Mouse (Mus musculus) heart, embryonic 12.5 days (tissue): ENCODE measurements at regions not wholly inside any gene's neighbourhood (a gene's known extent, or its start where the extent isn't known, plus 50 kb on each side); places are given as distances from the start of the nearest gene placed in this dataset.
"Not testable (repeated sequence)": the region's sequence is repeated elsewhere in the genome, so short reads cannot be mapped to it uniquely, and the experiment has no call there.

Source experiments
- ATAC-seq: fragments of 200-750 bp; cut with Nextera tagmentation; 2 replicates; pipeline ENCODE4 v1.8.0; 2017; ENCODE audit warnings: moderate TSS enrichment, moderate library complexity; ENCODE audit not compliant: insufficient number of reproducible peaks, low FRiP score
- H3K27ac ChIP-seq: fragments of 300-500 bp; sonication (generic); 2 replicates; pipeline ENCODE4 v1.5.1; 2016; ENCODE audit warnings: mild to moderate bottlenecking, moderate library complexity; ENCODE audit not compliant: poor library complexity, severe bottlenecking
- H3K27me3 ChIP-seq: fragments of 300-500 bp; sonication (generic); replicated peaks from 2 replicates; pipeline ENCODE4 v1.6.1; 2016; ENCODE audit warnings: mild to moderate bottlenecking, moderate library complexity
- H3K36me3 ChIP-seq: fragments of 300-500 bp; sonication (generic); 2 replicates; pipeline ENCODE4 v1.6.1; 2016; ENCODE audit warnings: mild to moderate bottlenecking, moderate library complexity
- H3K4me1 ChIP-seq: fragments of 300-500 bp; sonication (generic); replicated peaks from 2 replicates; pipeline ENCODE4 v1.6.1; 2016; ENCODE audit warnings: mild to moderate bottlenecking
- H3K4me2 ChIP-seq: fragments of 300-500 bp; sonication (generic); 2 replicates; pipeline ENCODE4 v1.6.1; 2016; ENCODE audit warnings: mild to moderate bottlenecking, moderate library complexity
- H3K4me3 ChIP-seq: fragments of 300-500 bp; sonication (generic); 2 replicates; pipeline ENCODE4 v1.5.1; 2016; ENCODE audit warnings: mild to moderate bottlenecking
- H3K9ac ChIP-seq: fragments of 300-500 bp; sonication (generic); 2 replicates; pipeline ENCODE4 v1.6.1; 2016; ENCODE audit warnings: mild to moderate bottlenecking, moderate library complexity
- H3K9me3 ChIP-seq: fragments of 300-500 bp; sonication (generic); replicated peaks from 2 replicates; pipeline ENCODE4 v1.6.1; 2016; ENCODE audit warnings: mild to moderate bottlenecking, moderate library complexity
- WGBS: fragments of 180-500 bp; shearing (Covaris S2); methylation state at CpG from one replicate; pipeline ENCODE4 v1.1.7; 2016; 5-methylcytosine and 5-hydroxymethylcytosine counted together

DNA sequence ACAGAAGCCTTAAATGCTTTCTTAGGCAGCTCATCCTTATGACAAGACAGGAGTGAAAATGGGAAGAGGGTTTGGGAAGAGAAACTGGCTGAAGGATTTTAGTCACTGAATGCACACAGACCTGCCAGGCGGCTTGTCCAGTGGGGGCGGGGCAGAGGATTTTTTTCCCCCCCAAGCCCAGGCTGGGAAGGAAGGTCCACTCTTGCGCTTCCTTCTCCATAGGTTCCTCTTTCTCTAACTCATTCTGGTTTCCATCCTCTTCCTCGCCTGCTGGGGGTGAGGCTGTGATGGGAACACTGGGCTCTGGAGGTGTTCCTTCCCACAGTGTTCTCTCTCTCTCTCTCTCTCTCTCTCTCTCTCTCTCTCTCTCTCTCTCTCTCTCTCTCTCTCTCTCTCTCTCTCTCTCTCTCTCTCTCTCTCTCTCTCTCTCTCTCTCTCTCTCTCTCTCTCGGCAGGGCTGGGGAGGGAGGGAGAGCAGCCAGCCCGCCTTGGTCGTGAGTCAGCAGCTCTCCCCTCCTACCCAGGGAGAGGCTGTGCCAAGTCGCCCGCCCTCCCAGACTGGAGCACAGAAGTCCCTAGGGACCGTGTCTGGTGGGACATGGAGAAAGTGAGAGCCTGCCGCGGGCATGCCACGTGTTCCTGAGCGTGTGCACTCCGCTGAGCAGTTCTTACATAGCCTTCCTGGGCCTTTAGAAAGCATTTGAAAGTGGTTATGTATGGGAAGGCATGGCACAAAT, 150.0 kb downstream of the Kcnrg start:
- peak; percentile 79 for ATAC-seq
- Histone ChIP-seq H3K27ac (no peak overlapping the region), H3K9ac (peak overlapping the region; percentile 61), H3K4me1 (peaks cover 11% of the 10 kb centered on the region; the same call in 1 of the 2 replicates), H3K4me2 (peak overlapping the region; percentile 64), H3K36me3 (no peaks in the 10 kb centered on the region), H3K27me3 (peaks cover 11% of the 10 kb centered on the region; the same call in 1 of the 2 replicates), H3K9me3 (no peaks in the 10 kb centered on the region), H3K4me3 (peak overlapping the region; percentile 28)
- 7% methylated on average over 13 of the region's 15 CpGs for WGBS

DNA sequence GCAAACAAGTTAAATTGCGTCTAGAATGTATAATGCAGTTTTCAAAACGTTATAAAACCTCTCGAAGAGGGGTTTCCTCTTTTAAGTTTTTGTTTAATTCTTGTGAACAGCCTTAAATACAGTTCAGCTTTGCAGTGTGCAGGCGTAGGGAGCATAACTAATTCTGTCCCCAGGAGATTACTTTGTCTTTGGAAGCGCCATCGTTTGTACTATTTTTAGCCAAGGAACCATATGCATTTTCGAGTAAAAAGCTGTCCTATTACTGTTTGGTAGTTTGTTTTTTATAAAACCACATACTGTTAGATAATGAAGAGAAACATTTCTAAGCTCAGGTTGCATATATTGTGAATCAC, 150.5 kb downstream of the Kcnrg start:
- Histone ChIP-seq H3K4me2 (peak overlapping the region; percentile 64), H3K27ac (no peak overlapping the region), H3K9ac (no peak overlapping the region), H3K9me3 (no peaks in the 10 kb centered on the region), H3K27me3 (peaks cover 11% of the 10 kb centered on the region; the same call in 1 of the 2 replicates), H3K4me3 (peak overlapping the region; percentile 28), H3K36me3 (no peaks in the 10 kb centered on the region), H3K4me1 (peaks cover 11% of the 10 kb centered on the region; the same call in 1 of the 2 replicates)
- no peak for ATAC-seq
- 32% methylated on average over 7 of the region's 7 CpGs for WGBS

DNA sequence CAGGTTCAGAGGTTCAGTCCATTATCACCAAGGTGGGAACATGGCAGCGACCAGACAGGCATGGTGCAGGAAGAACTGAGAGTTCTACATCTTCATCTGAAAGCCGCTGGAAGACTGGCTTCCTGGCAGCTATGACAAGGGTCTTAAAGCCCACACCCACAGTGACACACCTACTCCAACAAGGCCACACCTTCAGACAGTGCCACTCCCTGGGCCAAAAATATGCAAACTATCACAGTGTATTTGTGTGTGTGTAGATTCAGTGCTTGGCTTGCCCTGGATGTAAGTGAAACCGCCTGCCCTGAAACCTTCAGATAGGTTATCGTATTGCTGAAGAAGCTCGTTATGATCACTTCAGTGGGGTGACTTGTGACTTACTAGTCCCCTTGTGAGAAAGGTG, 151.3 kb downstream of the Kcnrg start:
- H3K9me3 ChIP-seq: no peaks in the 10 kb centered on the region
- no peak for ATAC-seq
- no peak overlapping the region for H3K4me2 ChIP-seq

DNA sequence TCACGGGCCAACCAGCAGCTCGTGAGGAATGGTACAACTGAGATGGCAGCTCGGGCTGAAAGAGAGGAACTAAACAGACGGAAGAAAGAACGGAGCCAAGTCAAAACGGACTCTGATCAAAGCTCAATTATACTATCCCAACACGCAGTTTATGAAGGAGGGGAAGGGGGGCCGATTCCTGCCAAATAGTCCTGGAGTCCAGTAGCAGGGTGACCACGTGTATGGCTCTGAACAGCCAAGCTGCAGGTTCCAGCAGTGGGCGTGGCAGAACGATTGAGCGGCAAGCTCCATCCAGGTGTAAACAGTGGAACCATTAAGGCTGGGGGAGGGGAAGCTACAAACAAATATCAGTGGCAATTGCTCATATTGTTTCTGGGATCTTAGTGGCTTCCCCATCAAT, 152.9 kb downstream of the Kcnrg start:
- 80% methylated on average over 12 of the region's 12 CpGs for WGBS
- H3K4me2 ChIP-seq, H3K9ac ChIP-seq, H3K36me3 ChIP-seq, H3K9me3 ChIP-seq, H3K4me3 ChIP-seq, ATAC-seq, H3K27ac ChIP-seq: not testable (repeated sequence)
- Histone ChIP-seq H3K27me3 (peaks cover 11% of the 10 kb centered on the region; the same call in 1 of the 2 replicates), H3K4me1 (peaks cover 11% of the 10 kb centered on the region; the same call in 1 of the 2 replicates)

More for the DNA sequence above, 151.3 kb downstream of the Kcnrg start:
- no peak overlapping the region for H3K27ac ChIP-seq
- H3K27me3 ChIP-seq: peaks cover 11% of the 10 kb centered on the region; the same call in 1 of the 2 replicates
- WGBS: 74% methylated on average over 5 of the region's 5 CpGs
- H3K4me3 ChIP-seq: no peak overlapping the region
- H3K4me1 ChIP-seq: peaks cover 11% of the 10 kb centered on the region; the same call in 1 of the 2 replicates
- H3K9ac ChIP-seq: no peak overlapping the region
- H3K36me3 ChIP-seq: no peaks in the 10 kb centered on the region

DNA sequence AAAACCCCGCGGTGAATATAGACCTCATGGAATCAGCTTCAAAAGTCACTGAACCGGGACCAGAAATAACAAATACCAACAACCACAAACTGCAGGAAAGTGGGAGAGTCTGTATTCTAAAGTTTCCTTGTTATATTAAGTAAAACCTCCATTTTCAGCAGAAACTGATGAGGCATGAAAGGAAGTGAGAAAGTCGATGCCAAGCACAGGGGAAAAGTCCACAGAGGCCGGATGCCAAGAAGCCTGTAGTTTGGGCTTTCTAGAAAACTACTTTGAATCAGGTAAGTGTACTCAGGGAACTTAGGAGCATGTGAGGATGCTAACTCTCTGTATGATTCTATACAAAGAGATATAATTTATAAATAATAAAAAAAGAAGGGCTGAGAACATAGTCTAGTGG, 154.8 kb downstream of the Kcnrg start:
- no peaks in the 10 kb centered on the region for H3K27me3 ChIP-seq
- H3K36me3 ChIP-seq: no peaks in the 10 kb centered on the region
- no peak overlapping the region for H3K4me3 ChIP-seq
- no peak overlapping the region for H3K9ac ChIP-seq
- H3K27ac ChIP-seq: no peak overlapping the region
- 84% methylated on average over 5 of the region's 5 CpGs for WGBS
- no peak overlapping the region for H3K4me2 ChIP-seq
- ATAC-seq: no peak
- H3K9me3 ChIP-seq: peaks cover 4% of the 10 kb centered on the region
- peaks cover 8% of the 10 kb centered on the region; the same call in 1 of the 2 replicates for H3K4me1 ChIP-seq

DNA sequence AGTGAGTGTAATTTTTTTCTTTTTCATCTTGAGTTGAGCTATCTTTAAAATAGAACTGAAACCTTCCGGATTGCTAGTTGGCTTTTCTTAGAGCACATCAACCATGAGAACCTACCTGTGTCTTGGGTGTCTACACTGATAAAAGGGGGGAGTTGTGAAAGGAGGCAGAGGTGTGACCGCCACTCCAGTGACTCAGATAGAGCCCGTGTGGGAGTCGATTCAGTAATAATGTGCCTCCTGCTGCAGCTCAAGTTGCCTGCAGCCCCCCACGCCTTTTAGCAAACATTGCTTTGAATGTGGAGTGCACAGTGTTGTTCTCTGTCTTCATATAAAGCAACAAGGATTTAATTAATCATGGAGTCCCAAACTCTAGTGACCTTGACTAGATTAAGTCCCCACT, 162.6 kb downstream of the Kcnrg start:
- H3K27ac ChIP-seq: no peak overlapping the region
- H3K9ac ChIP-seq: no peak overlapping the region
- no peak for ATAC-seq
- peaks cover 5% of the 10 kb centered on the region; the same call in 1 of the 2 replicates for H3K4me1 ChIP-seq
- H3K27me3 ChIP-seq: no peaks in the 10 kb centered on the region
- H3K9me3 ChIP-seq: no peaks in the 10 kb centered on the region
- H3K4me3 ChIP-seq: no peak overlapping the region
- H3K4me2 ChIP-seq: no peak overlapping the region
- WGBS: 68% methylated on average over 5 of the region's 5 CpGs
- H3K36me3 ChIP-seq: no peaks in the 10 kb centered on the region

DNA sequence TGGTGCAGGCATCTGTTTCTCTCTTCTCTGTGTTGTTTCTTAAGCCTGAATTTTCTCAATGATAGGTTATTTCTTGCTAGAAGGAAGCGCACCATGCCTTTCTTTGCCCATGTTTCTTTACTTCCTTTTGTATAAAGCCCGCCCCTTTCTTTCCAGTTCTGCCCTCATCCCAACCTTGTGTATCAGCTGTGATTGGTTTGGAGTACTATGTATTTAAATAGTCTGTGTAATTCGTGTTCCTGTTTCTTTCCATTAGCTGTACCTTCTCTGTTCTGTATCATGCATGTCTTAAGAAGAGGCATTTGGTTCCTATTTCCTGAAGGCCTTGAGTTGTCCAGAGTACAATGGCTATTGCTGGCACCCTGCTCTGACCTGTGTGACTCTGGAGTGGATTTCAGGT, 166.9 kb downstream of the Kcnrg start:
- WGBS: 72% methylated on average over 3 of the region's 3 CpGs
- Histone ChIP-seq H3K9me3 (no peaks in the 10 kb centered on the region), H3K4me3 (no peak overlapping the region), H3K4me2 (no peak overlapping the region), H3K9ac (no peak overlapping the region), H3K27ac (no peak overlapping the region), H3K27me3 (no peaks in the 10 kb centered on the region), H3K4me1 (no peaks in the 10 kb centered on the region), H3K36me3 (no peaks in the 10 kb centered on the region)
- no peak for ATAC-seq

DNA sequence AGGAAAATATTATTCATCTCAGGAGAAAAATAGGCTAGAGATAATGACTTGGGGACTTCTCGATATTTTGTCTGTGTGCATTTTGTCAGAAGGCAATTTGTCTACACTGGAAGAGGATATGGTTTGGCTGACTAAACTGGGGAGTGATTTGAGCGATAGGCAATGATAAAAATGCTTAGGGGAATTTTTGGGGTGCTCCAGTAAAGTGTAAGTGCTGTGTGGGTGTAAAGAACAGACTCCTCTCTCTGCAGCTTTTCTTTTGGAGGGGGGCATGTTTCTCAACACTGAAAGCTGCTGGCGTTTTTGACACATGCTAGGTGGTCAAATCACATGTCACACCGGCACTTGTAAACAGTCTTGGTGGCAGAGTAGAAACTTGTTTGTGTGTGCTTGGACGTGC, 171.4 kb downstream of the Kcnrg start:
- 67% methylated on average over 5 of the region's 5 CpGs for WGBS
- no peak overlapping the region for H3K27ac ChIP-seq
- no peaks in the 10 kb centered on the region for H3K27me3 ChIP-seq
- no peak for ATAC-seq
- H3K36me3 ChIP-seq: no peaks in the 10 kb centered on the region
- no peak overlapping the region for H3K4me2 ChIP-seq
- no peaks in the 10 kb centered on the region for H3K9me3 ChIP-seq
- no peak overlapping the region for H3K4me3 ChIP-seq
- no peaks in the 10 kb centered on the region for H3K4me1 ChIP-seq
- no peak overlapping the region for H3K9ac ChIP-seq

DNA sequence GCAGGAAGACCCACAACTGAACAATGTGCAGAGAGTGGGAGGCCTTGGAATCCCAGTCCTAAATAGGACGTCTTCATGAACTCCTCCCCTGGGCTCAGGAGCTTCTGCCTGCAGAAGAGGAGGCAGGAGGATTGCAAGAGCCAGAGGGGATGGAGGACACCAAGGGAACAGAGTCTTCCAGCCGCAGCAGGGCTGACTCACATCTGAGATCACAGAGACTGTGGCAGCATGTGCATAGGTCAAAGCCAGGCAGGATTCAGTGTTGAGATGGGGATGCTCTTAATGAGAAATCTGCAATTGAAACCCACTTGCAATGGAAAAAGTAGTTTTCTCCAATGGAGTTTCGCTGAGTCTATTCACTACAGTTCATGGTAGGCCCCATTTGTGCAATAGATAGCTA, 175.9 kb downstream of the Kcnrg start:
- H3K4me2 ChIP-seq: no peak overlapping the region
- WGBS: 75% methylated on average over 3 of the region's 3 CpGs
- no peaks in the 10 kb centered on the region for H3K9me3 ChIP-seq
- no peaks in the 10 kb centered on the region for H3K4me1 ChIP-seq
- no peak overlapping the region for H3K27ac ChIP-seq
- H3K36me3 ChIP-seq: no peaks in the 10 kb centered on the region
- H3K4me3 ChIP-seq: no peak overlapping the region
- ATAC-seq: no peak
- no peak overlapping the region for H3K9ac ChIP-seq
- H3K27me3 ChIP-seq: no peaks in the 10 kb centered on the region

DNA sequence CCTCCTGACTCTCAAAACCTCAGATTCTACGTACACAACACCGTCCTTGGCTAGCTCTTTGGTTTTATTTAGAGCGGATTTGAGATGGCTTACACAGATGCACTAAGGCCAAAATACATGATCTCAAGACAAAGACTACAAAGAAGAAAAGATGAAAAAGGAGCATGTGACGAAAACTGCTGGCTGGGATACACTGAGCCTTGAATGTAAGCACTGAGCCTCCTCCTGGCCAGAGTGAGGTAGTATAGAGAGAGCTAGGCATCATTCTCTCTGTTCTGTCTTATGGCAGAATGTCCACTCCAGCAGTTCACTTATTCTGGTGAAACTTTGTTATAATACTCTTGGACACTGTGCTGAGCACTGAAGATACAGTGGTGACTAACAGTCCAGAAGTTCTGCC, 177.4 kb downstream of the Kcnrg start:
- H3K4me2 ChIP-seq: no peak overlapping the region
- no peak overlapping the region for H3K27ac ChIP-seq
- H3K36me3 ChIP-seq: no peaks in the 10 kb centered on the region
- H3K4me3 ChIP-seq: no peak overlapping the region
- H3K4me1 ChIP-seq: no peaks in the 10 kb centered on the region
- H3K27me3 ChIP-seq: no peaks in the 10 kb centered on the region
- no peak overlapping the region for H3K9ac ChIP-seq
- no peaks in the 10 kb centered on the region for H3K9me3 ChIP-seq
- 89% methylated on average over 4 of the region's 4 CpGs for WGBS
- no peak for ATAC-seq

DNA sequence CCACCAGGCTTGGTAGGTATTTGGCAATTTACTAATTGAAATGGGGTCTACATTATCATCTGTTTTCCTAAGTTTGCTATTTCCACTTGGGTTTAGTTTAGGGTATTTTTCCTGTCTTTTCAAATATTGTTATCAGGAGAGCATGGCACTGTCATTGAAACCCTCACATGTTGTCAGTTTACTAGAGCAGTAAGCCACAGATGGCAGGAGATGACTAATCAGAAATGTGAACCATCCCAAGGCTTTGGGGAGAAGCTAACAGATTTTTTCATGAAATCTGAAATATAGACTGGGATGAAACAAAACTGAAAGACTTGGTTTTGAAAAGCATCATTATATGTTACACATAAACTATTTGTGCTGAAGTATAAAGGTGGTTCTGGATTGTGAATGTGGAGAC, 178.8 kb downstream of the Kcnrg start:
- no peak overlapping the region for H3K27ac ChIP-seq
- no peaks in the 10 kb centered on the region for H3K36me3 ChIP-seq
- no peaks in the 10 kb centered on the region for H3K4me1 ChIP-seq
- no peaks in the 10 kb centered on the region for H3K27me3 ChIP-seq
- no peak overlapping the region for H3K4me2 ChIP-seq
- ATAC-seq: no peak
- H3K4me3 ChIP-seq: no peak overlapping the region
- H3K9me3 ChIP-seq: no peaks in the 10 kb centered on the region
- no peak overlapping the region for H3K9ac ChIP-seq

DNA sequence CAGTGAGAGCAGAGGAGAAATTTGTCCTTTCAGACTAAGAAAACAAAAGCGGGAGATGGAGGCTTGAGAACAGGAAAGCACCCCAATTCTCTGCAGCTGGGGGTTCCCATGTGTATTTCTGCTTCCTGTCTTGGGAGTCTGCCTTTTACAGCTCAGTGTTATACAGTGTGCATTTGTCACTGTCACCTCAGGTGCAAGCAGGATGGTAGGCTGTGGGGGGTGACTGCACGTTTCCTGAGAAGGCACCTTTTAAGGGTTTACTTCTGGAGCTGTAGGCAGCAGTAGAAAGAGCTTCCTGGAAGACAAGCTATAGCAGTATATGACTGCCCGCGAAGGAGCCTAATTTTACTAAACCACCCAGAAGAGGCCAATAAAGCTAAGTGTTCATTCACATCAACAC, 180.5 kb downstream of the Kcnrg start:
- 84% methylated on average over 4 of the region's 4 CpGs for WGBS
- Histone ChIP-seq H3K4me1 (no peaks in the 10 kb centered on the region), H3K9ac (no peak overlapping the region), H3K27ac (no peak overlapping the region), H3K36me3 (no peaks in the 10 kb centered on the region), H3K9me3 (0 out of 2 replicates have a peak, but pooled peaks cover 4% of the 10 kb centered on the region), H3K4me2 (no peak overlapping the region), H3K4me3 (no peak overlapping the region), H3K27me3 (no peaks in the 10 kb centered on the region)
- no peak for ATAC-seq
